Mouse (Mus musculus): ENCODE measurements around the gene Stambpl1. TPM values are rescaled to one million over a fixed set of nuclear protein-coding genes. Genes with fewer than 3 reads are reported as not detected.
"Not testable (repeated sequence)": the region's sequence is repeated elsewhere in the genome, so short reads cannot be mapped to it uniquely, and the experiment has no call there.

Stambpl1 gene
- total RNA-seq, 2 experiments from 2014 or later: 2.3 to 2.6 TPM

- no peak for DNase-seq
Observed at GRCm38 (mm10) chr19:34198066-34198465, 6.0 kb downstream of the Stambpl1 start.

- DNase-seq: no peak
Observed at GRCm38 (mm10) chr19:34198901-34199300, 6.9 kb downstream of the Stambpl1 start.

- DNase-seq: no peak
Observed at GRCm38 (mm10) chr19:34199488-34199887, 7.5 kb downstream of the Stambpl1 start.

GRCm38 (mm10) chr19:34202668-34203067 is 10.6 kb downstream of the Stambpl1 start:
- DNase-seq: no peak

- DNase-seq: not testable (repeated sequence)
Observed at GRCm38 (mm10) chr19:34206128-34206527, 14.1 kb downstream of the Stambpl1 start.

- DNase-seq: no peak
Observed at GRCm38 (mm10) chr19:34206760-34207440, 14.9 kb downstream of the Stambpl1 start.

GRCm38 (mm10) chr19:34209031-34209430 is 17.0 kb downstream of the Stambpl1 start:
- no peak for DNase-seq

GRCm38 (mm10) chr19:34209930-34210581 is 18.0 kb downstream of the Stambpl1 start:
- DNase-seq: no peak

- no peak for DNase-seq
Observed at GRCm38 (mm10) chr19:34210841-34211240, 18.8 kb downstream of the Stambpl1 start.

GRCm38 (mm10) chr19:34212489-34213250 is 20.6 kb downstream of the Stambpl1 start:
- no peak for DNase-seq

GRCm38 (mm10) chr19:34213251-34213645 is 21.2 kb downstream of the Stambpl1 start:
- DNase-seq: no peak

- no peak for DNase-seq
Observed at GRCm38 (mm10) chr19:34214136-34214535, 22.1 kb downstream of the Stambpl1 start.

GRCm38 (mm10) chr19:34216956-34217355 is 24.9 kb downstream of the Stambpl1 start:
- DNase-seq: no peak

GRCm38 (mm10) chr19:34217761-34218160 is 25.7 kb downstream of the Stambpl1 start:
- DNase-seq: no peak

GRCm38 (mm10) chr19:34219260-34219968 is 27.4 kb downstream of the Stambpl1 start:
- no peak for DNase-seq

GRCm38 (mm10) chr19:34220732-34221380 is 28.8 kb downstream of the Stambpl1 start:
- DNase-seq: no peak

GRCm38 (mm10) chr19:34222805-34223204 is 30.8 kb downstream of the Stambpl1 start:
- no peak for DNase-seq

- no peak for DNase-seq
Observed at GRCm38 (mm10) chr19:34231596-34231995, 39.6 kb downstream of the Stambpl1 start.

- no peak for DNase-seq
Observed at GRCm38 (mm10) chr19:34232326-34232725, 40.3 kb downstream of the Stambpl1 start.

GRCm38 (mm10) chr19:34233944-34234343 is 41.9 kb downstream of the Stambpl1 start:
- DNase-seq: peak; percentile 77

GRCm38 (mm10) chr19:34236049-34236448 is 44.0 kb downstream of the Stambpl1 start:
- no peak for DNase-seq

- no peak for DNase-seq
Observed at GRCm38 (mm10) chr19:34237746-34238145, 45.7 kb downstream of the Stambpl1 start.

Data from gastrocnemius, postnatal 10 days (tissue).